Mouse (Mus musculus): ENCODE measurements at regions not wholly inside any gene's neighbourhood (a gene's known extent, or its start where the extent isn't known, plus 50 kb on each side); places are given as distances from the start of the nearest gene placed in this dataset.

- H3K4me3 ChIP-seq (replicated peaks; ENCODE audit: low read length) = no peak overlapping the region
- H3K4me1 ChIP-seq (ENCODE audit: control insufficient read depth, insufficient read depth, low read length) = no peaks in the 10 kb centered on the region
- WGBS = 57% methylated on average over 4 of the region's 4 CpGs
- H3K9me3 ChIP-seq (replicated peaks; ENCODE audit: control insufficient read depth, low read length) = no peaks in the 10 kb centered on the region
- no peaks in the 10 kb centered on the region for H3K27me3 ChIP-seq (ENCODE audit: control insufficient read depth, insufficient read depth, low read length)
- H3K36me3 ChIP-seq (ENCODE audit: control insufficient read depth, insufficient read depth, low read length) = no peaks in the 10 kb centered on the region
- no peak overlapping the region for H3K9ac ChIP-seq (ENCODE audit: low read length)
- H3K27ac ChIP-seq (ENCODE audit: low read length) = no peak overlapping the region
- ATAC-seq (ENCODE audit: insufficient read depth, low FRiP score) = no peak
- H3K4me2 ChIP-seq (ENCODE audit: low read depth, low read length) = no peak overlapping the region
Observed at GRCm38 (mm10) chr10:110571179-110571578, 115.2 kb upstream of the Nav3 start.

- H3K27ac ChIP-seq (ENCODE audit: low read length) = no peak overlapping the region
- H3K36me3 ChIP-seq (ENCODE audit: control insufficient read depth, insufficient read depth, low read length) = no peaks in the 10 kb centered on the region
- H3K9ac ChIP-seq (ENCODE audit: low read length) = no peak overlapping the region
- WGBS = 51% methylated on average over 7 of the region's 7 CpGs
- H3K4me3 ChIP-seq (replicated peaks; ENCODE audit: low read length) = no peak overlapping the region
- no peak for ATAC-seq (ENCODE audit: insufficient read depth, low FRiP score)
- H3K27me3 ChIP-seq (ENCODE audit: control insufficient read depth, insufficient read depth, low read length) = no peaks in the 10 kb centered on the region
- no peaks in the 10 kb centered on the region for H3K9me3 ChIP-seq (replicated peaks; ENCODE audit: control insufficient read depth, low read length)
- H3K4me2 ChIP-seq (ENCODE audit: low read depth, low read length) = no peak overlapping the region
- no peaks in the 10 kb centered on the region for H3K4me1 ChIP-seq (ENCODE audit: control insufficient read depth, insufficient read depth, low read length)
Observed at GRCm38 (mm10) chr10:110573530-110573929, 117.5 kb upstream of the Nav3 start.

- Histone ChIP-seq H3K9ac (ENCODE audit: low read length) (no peak overlapping the region), H3K9me3 (replicated peaks; ENCODE audit: control insufficient read depth, low read length) (no peaks in the 10 kb centered on the region), H3K4me2 (ENCODE audit: low read depth, low read length) (no peak overlapping the region), H3K27ac (ENCODE audit: low read length) (no peak overlapping the region), H3K4me1 (ENCODE audit: control insufficient read depth, insufficient read depth, low read length) (no peaks in the 10 kb centered on the region), H3K4me3 (replicated peaks; ENCODE audit: low read length) (no peak overlapping the region), H3K36me3 (ENCODE audit: control insufficient read depth, insufficient read depth, low read length) (no peaks in the 10 kb centered on the region), H3K27me3 (ENCODE audit: control insufficient read depth, insufficient read depth, low read length) (no peaks in the 10 kb centered on the region)
- WGBS = 71% methylated on average over 8 of the region's 8 CpGs
- ATAC-seq (ENCODE audit: insufficient read depth, low FRiP score) = no peak
Observed at GRCm38 (mm10) chr10:110586029-110586428, 130.0 kb upstream of the Nav3 start.

- H3K9ac ChIP-seq (ENCODE audit: low read length) = no peak overlapping the region
- H3K36me3 ChIP-seq (ENCODE audit: control insufficient read depth, insufficient read depth, low read length) = no peaks in the 10 kb centered on the region
- no peak overlapping the region for H3K27ac ChIP-seq (ENCODE audit: low read length)
- no peaks in the 10 kb centered on the region for H3K27me3 ChIP-seq (ENCODE audit: control insufficient read depth, insufficient read depth, low read length)
- no peak overlapping the region for H3K4me2 ChIP-seq (ENCODE audit: low read depth, low read length)
- H3K9me3 ChIP-seq (replicated peaks; ENCODE audit: control insufficient read depth, low read length) = no peaks in the 10 kb centered on the region
- H3K4me1 ChIP-seq (ENCODE audit: control insufficient read depth, insufficient read depth, low read length) = no peaks in the 10 kb centered on the region
- no peak overlapping the region for H3K4me3 ChIP-seq (replicated peaks; ENCODE audit: low read length)
- no peak for ATAC-seq (ENCODE audit: insufficient read depth, low FRiP score)
- WGBS = 73% methylated on average over 6 of the region's 6 CpGs
Observed at GRCm38 (mm10) chr10:110586507-110586906, 130.5 kb upstream of the Nav3 start.

GRCm38 (mm10) chr10:110587529-110587928, 131.5 kb upstream of the Nav3 start:
- ATAC-seq (ENCODE audit: insufficient read depth, low FRiP score) = peak; percentile 64; the same call in 1 of the 2 replicates
- H3K4me2 ChIP-seq (ENCODE audit: low read depth, low read length) = peak overlapping the region; percentile 35; the same call in 1 of the 2 replicates
- H3K9me3 ChIP-seq (replicated peaks; ENCODE audit: control insufficient read depth, low read length) = no peaks in the 10 kb centered on the region
- H3K4me1 ChIP-seq (ENCODE audit: control insufficient read depth, insufficient read depth, low read length) = no peaks in the 10 kb centered on the region
- H3K27ac ChIP-seq (ENCODE audit: low read length) = peak overlapping the region; percentile 23; the same call in 1 of the 2 replicates
- no peaks in the 10 kb centered on the region for H3K27me3 ChIP-seq (ENCODE audit: control insufficient read depth, insufficient read depth, low read length)
- no peak overlapping the region for H3K9ac ChIP-seq (ENCODE audit: low read length)
- H3K4me3 ChIP-seq (replicated peaks; ENCODE audit: low read length) = no peak overlapping the region
- H3K36me3 ChIP-seq (ENCODE audit: control insufficient read depth, insufficient read depth, low read length) = no peaks in the 10 kb centered on the region
- 44% methylated on average over 13 of the region's 13 CpGs for WGBS

DNA sequence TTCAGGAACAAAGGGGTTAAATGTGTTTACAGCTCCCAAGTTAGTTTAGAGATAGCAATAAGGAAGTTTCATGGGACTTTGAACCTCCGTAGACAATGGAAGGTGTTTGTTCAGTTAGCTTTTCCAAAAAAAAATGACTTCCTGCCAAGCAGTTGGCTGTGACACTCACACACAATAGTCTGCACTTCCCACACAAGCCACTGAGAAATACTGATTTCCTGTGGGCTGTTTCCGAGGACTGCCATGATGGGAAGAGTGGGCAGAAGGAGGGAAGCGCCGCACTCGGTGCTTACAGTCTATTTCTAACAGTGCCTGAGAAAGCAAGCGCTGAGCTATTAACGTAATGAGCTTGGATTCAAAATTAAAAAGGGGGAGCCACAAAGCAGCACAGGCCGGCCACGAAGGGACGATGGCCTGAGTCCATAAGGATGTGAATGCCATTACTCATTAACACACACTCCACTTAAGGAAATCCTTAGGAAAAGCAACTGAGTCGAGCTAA, 144.4 kb upstream of the Nav3 start:
- H3K9me3 ChIP-seq (replicated peaks; ENCODE audit: control insufficient read depth, low read length) = no peaks in the 10 kb centered on the region
- H3K36me3 ChIP-seq (ENCODE audit: control insufficient read depth, insufficient read depth, low read length) = no peaks in the 10 kb centered on the region
- H3K27me3 ChIP-seq (ENCODE audit: control insufficient read depth, insufficient read depth, low read length) = no peaks in the 10 kb centered on the region
- H3K4me1 ChIP-seq (ENCODE audit: control insufficient read depth, insufficient read depth, low read length) = 0 out of 2 replicates have a peak, but pooled peaks cover 2% of the 10 kb centered on the region
- peak overlapping the region; percentile 26; the same call in 1 of the 2 replicates for H3K27ac ChIP-seq (ENCODE audit: low read length)
- ATAC-seq (ENCODE audit: insufficient read depth, low FRiP score) = peak; percentile 66; the same call in 1 of the 2 replicates
- no peak overlapping the region for H3K9ac ChIP-seq (ENCODE audit: low read length)
- H3K4me3 ChIP-seq (replicated peaks; ENCODE audit: low read length) = no peak overlapping the region
- WGBS = 67% methylated on average over 11 of the region's 11 CpGs
- H3K4me2 ChIP-seq (ENCODE audit: low read depth, low read length) = no peak overlapping the region

GRCm38 (mm10) chr10:110610336-110610735, 134.9 kb upstream of the E2f7 start:
- H3K27ac ChIP-seq (ENCODE audit: low read length) = no peak overlapping the region
- H3K9me3 ChIP-seq (replicated peaks; ENCODE audit: control insufficient read depth, low read length) = peaks cover 8% of the 10 kb centered on the region
- no peaks in the 10 kb centered on the region for H3K4me1 ChIP-seq (ENCODE audit: control insufficient read depth, insufficient read depth, low read length)
- no peak overlapping the region for H3K4me3 ChIP-seq (replicated peaks; ENCODE audit: low read length)
- H3K4me2 ChIP-seq (ENCODE audit: low read depth, low read length) = no peak overlapping the region
- H3K9ac ChIP-seq (ENCODE audit: low read length) = no peak overlapping the region
- WGBS = 57% methylated on average over 9 of the region's 9 CpGs
- no peak for ATAC-seq (ENCODE audit: insufficient read depth, low FRiP score)
- H3K36me3 ChIP-seq (ENCODE audit: control insufficient read depth, insufficient read depth, low read length) = no peaks in the 10 kb centered on the region; the same call in 1 of the 2 replicates
- H3K27me3 ChIP-seq (ENCODE audit: control insufficient read depth, insufficient read depth, low read length) = no peaks in the 10 kb centered on the region

- Histone ChIP-seq H3K4me3 (replicated peaks; ENCODE audit: low read length) (no peak overlapping the region), H3K9ac (ENCODE audit: low read length) (no peak overlapping the region), H3K27me3 (ENCODE audit: control insufficient read depth, insufficient read depth, low read length) (no peaks in the 10 kb centered on the region), H3K36me3 (ENCODE audit: control insufficient read depth, insufficient read depth, low read length) (no peaks in the 10 kb centered on the region; the same call in 1 of the 2 replicates), H3K27ac (ENCODE audit: low read length) (no peak overlapping the region), H3K9me3 (replicated peaks; ENCODE audit: control insufficient read depth, low read length) (peaks cover 8% of the 10 kb centered on the region), H3K4me1 (ENCODE audit: control insufficient read depth, insufficient read depth, low read length) (no peaks in the 10 kb centered on the region), H3K4me2 (ENCODE audit: low read depth, low read length) (no peak overlapping the region)
- ATAC-seq (ENCODE audit: insufficient read depth, low FRiP score) = no peak
- 15% methylated on average over 1 of the region's 1 CpGs for WGBS
Observed at GRCm38 (mm10) chr10:110617004-110617403, 128.2 kb upstream of the E2f7 start.

DNA sequence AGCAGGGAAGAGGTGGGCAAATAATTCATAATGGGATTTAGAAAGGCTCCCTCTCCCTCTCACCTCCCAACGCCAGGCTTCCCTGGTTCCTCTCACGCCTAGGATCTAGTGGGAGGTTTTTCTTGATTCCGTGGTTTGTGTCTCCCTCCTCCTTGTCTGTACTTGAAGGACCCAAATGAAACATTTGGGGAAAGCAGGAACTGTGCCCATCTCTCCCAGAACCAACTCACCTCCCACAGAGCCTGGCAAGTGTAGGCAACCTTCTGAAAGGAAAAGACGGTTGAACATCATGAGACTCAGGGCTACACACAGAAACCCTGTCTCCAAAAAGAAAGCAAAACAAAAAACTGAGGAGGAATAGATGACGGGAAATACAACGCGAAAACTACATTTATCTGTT, 126.0 kb upstream of the E2f7 start:
- Histone ChIP-seq H3K4me3 (replicated peaks; ENCODE audit: low read length) (no peak overlapping the region), H3K4me1 (ENCODE audit: control insufficient read depth, insufficient read depth, low read length) (no peaks in the 10 kb centered on the region), H3K9ac (ENCODE audit: low read length) (no peak overlapping the region), H3K4me2 (ENCODE audit: low read depth, low read length) (no peak overlapping the region), H3K36me3 (ENCODE audit: control insufficient read depth, insufficient read depth, low read length) (no peaks in the 10 kb centered on the region), H3K27ac (ENCODE audit: low read length) (no peak overlapping the region), H3K27me3 (ENCODE audit: control insufficient read depth, insufficient read depth, low read length) (no peaks in the 10 kb centered on the region), H3K9me3 (replicated peaks; ENCODE audit: control insufficient read depth, low read length) (peaks cover under 1% of the 10 kb centered on the region; the same call in 1 of the 2 replicates)
- 82% methylated on average over 7 of the region's 7 CpGs for WGBS
- ATAC-seq (ENCODE audit: insufficient read depth, low FRiP score) = no peak

Measured in stomach, embryonic 16.5 days (tissue).